22 mouse cellular contexts compared by ENCODE assay signal in the genomic region with DNA sequence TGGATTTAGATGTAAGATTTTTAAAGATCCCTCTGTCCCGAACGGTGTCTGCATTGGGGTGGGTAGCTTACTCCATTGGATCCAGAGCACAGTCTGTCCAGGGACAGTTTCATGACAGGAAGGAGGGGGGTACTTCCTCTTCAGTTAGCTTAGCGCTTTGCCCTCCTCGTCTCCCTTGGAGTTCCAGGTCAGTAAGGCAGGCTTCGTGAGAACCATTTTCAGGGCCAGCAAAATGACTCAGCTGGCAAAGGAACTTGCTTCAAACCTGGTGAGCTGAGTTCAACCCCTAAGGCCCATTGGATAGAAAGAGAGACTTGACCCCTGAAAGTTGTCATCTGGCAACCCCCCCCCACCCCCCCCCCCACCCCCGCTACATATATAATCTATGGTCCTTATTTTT. TPM values are rescaled to one million over a fixed set of nuclear protein-coding genes. Genes with fewer than 3 reads are reported as not detected.
A peak's percentile ranks its signal among the peaks of the same experiment; 100 is the strongest.
DNase-seq lines count a peak whose midpoint lies in the region; TF ChIP-seq lines count a peak whose summit lies in the region.
"Had no signal": no experiment of that assay in that cellular context is flagged by ENCODE, and none has a peak within 500 bp of the region (broad histone marks: within the 10 kb centered on the region; RNA-seq: fewer than 3 reads in every experiment).

No protein-coding gene starts in this region.

- TF ChIP-seq POLR2A in thymus, adult 2 months (IDR thresholded peaks at IDR 0.05; ENCODE audit: control insufficient read depth, extremely low read depth, insufficient read depth, low read length, poor library complexity), result no peak

- DNase-seq in adrenal gland, adult 2 months, result peak; percentile 71
- no peak for DNase-seq in adrenal gland, postnatal 25 days
- DNase-seq in heart, embryonic 10.5 days (ENCODE audit: low spot score), result no peak
- no peak for DNase-seq in heart, postnatal 25 days (ENCODE audit: low spot score)
- no peak for DNase-seq in thymus, adult 2 months
- DNase-seq in thymus, postnatal 14 days, result no peak
- DNase-seq in induced T-regulatory cell, adult 2 months (ENCODE audit: low read depth), result peak; percentile 12
- no peak for DNase-seq in gastrocnemius, adult 8-10 months (ENCODE audit: low spot score in 2 of 2)
- DNase-seq: cerebellum, adult 18-20 months; cerebellum, postnatal 36 days; embryo, embryonic 11 days; gastrocnemius, postnatal 14 days; kidney, adult 11 months; kidney, postnatal 4 days; liver, postnatal 0 days had no signal

- no peaks in the 10 kb centered on the region for H3K27me3 ChIP-seq in heart, embryonic 10.5 days (ENCODE audit: insufficient read depth, poor library complexity, severe bottlenecking)
- no peaks in the 10 kb centered on the region for H3K27me3 ChIP-seq in thymus, adult 2 months (ENCODE audit: control insufficient read depth, insufficient read depth, low read length)
- H3K27me3 ChIP-seq: kidney, embryonic 15.5 days; neural tube, embryonic 13.5 days had no signal

- H3K9me3 ChIP-seq in heart, embryonic 10.5 days, result no peaks in the 10 kb centered on the region
- H3K9me3 ChIP-seq: embryonic facial prominence, embryonic 13.5 days; kidney, embryonic 15.5 days; limb, embryonic 12.5 days; neural tube, embryonic 13.5 days had no signal

- no peak overlapping the region for H3K4me3 ChIP-seq in heart, embryonic 10.5 days
- no peak overlapping the region for H3K4me3 ChIP-seq in thymus, adult 2 months (ENCODE audit: control insufficient read depth, insufficient read depth, low read length)
- H3K4me3 ChIP-seq: embryonic facial prominence, embryonic 13.5 days; kidney, embryonic 15.5 days; limb, embryonic 12.5 days; myocyte; neural tube, embryonic 13.5 days had no signal

- WGBS in heart, embryonic 10.5 days, result 73% methylated on average over 6 of the region's 6 CpGs
- WGBS in thymus, adult 2 months, result 64% methylated on average over 6 of the region's 6 CpGs

- peaks cover 90% of the 10 kb centered on the region for H3K4me1 ChIP-seq in heart, embryonic 10.5 days
- peaks cover 46% of the 10 kb centered on the region for H3K4me1 ChIP-seq in thymus, adult 2 months (replicated peaks; ENCODE audit: control insufficient read depth, insufficient read depth, low read length)

- H3K27ac ChIP-seq in heart, embryonic 10.5 days, result peak overlapping the region; percentile 67
- peak overlapping the region; percentile 58 for H3K27ac ChIP-seq in thymus, adult 2 months (ENCODE audit: control insufficient read depth, insufficient read depth, low read length)
- H3K27ac ChIP-seq: embryonic facial prominence, embryonic 13.5 days; kidney, embryonic 15.5 days; limb, embryonic 12.5 days; macrophage; neural tube, embryonic 13.5 days had no signal

- intact Hi-C loops in heart, postnatal 25 days (cut with DNase I), result loop anchor here (5.0 kb wide), 1 partner anchor 95 kb away; no protein-coding TSS in a partner anchor

- H3K36me3 ChIP-seq in heart, embryonic 10.5 days, result no peaks in the 10 kb centered on the region
- H3K36me3 ChIP-seq in thymus, adult 2 months (ENCODE audit: control insufficient read depth, insufficient read depth, low read length), result no peaks in the 10 kb centered on the region
- H3K36me3 ChIP-seq: embryonic facial prominence, embryonic 13.5 days; kidney, embryonic 15.5 days; limb, embryonic 12.5 days; neural tube, embryonic 13.5 days had no signal

- no peak for TF ChIP-seq CTCF in thymus, adult 2 months (IDR thresholded peaks at IDR 0.05; ENCODE audit: borderline replicate concordance, control insufficient read depth, extremely low read depth, insufficient read depth, low read length, poor library complexity)

RNA-seq across cellular contexts. Expression of gene Mab21l3, which starts 46.0 kb away (rescaled TPM):
- total RNA-seq in adrenal gland, adult 2 months (2021), result 1 to 10 TPM in 1 of 2 experiments, under 1 TPM in 1; 0.23 to 1.2 TPM
- 0.33 and 0.42 TPM in 2 replicates for polyA plus RNA-seq in adrenal gland, adult 2 months (2012; rRNA removed)
- 0.21 and 0.43 TPM in 2 replicates for total RNA-seq in adrenal gland, postnatal 25 days (2021)
- polyA plus RNA-seq in heart, embryonic 10.5 days (2016; fragmentation: Nextera tagmentation; extraction: Ambion mirVana), result 0.40 and 0.57 TPM in 2 replicates
- under 1 TPM in 1 of 2 experiments, not detected in 1; 0.08 TPM for total RNA-seq in heart, postnatal 25 days (2021)
- 3.6 and 4.0 TPM in 2 replicates for polyA plus RNA-seq in thymus, adult 2 months (2012; rRNA removed)
- not detected for total RNA-seq in gastrocnemius, adult 8-10 months (2022)
- total RNA-seq: gastrocnemius, postnatal 14 days had no signal
- polyA plus RNA-seq: CD4-positive, CD25-positive, alpha-beta regulatory T cell, adult 4 months; liver, postnatal 0 days had no signal

Comparison
In these comparisons a context has a peak if more than half of its experiments do, and no peak if none do; other contexts are left out.
1. DNase-seq: peak in adrenal gland, adult 2 months (single experiment) and induced T-regulatory cell, adult 2 months (single experiment); none in adrenal gland, postnatal 25 days (single experiment), heart, embryonic 10.5 days (single experiment), heart, postnatal 25 days (single experiment), thymus, adult 2 months (single experiment), thymus, postnatal 14 days (single experiment) and gastrocnemius, adult 8-10 months (0 of 2).